Mouse (Mus musculus) monocyte, adult 2 months (primary cell): ENCODE measurements around the gene Frat1.

Experiments used
- DNase-seq, 2 experiments: peaks; one replicate each; pipeline ENCODE4 v3.0.0; 2022; ENCODE audit warnings: low spot score in 2 of 2, low read depth in 1 of 2

Gene Frat1

GRCm38 (mm10) chr19:41816410-41816809 lies 13.4 kb upstream of the Frat1 start:
- DNase-seq, result no peak

- no peak for DNase-seq
Observed at GRCm38 (mm10) chr19:41816915-41817314, 12.9 kb upstream of the Frat1 start.

GRCm38 (mm10) chr19:41817325-41817724 lies 12.4 kb upstream of the Frat1 start:
- DNase-seq, result no peak

GRCm38 (mm10) chr19:41818749-41819148 lies 11.0 kb upstream of the Frat1 start:
- DNase-seq, result no peak

- no peak for DNase-seq
Observed at GRCm38 (mm10) chr19:41821436-41821835, 8.3 kb upstream of the Frat1 start.

GRCm38 (mm10) chr19:41822589-41822988 lies 7.2 kb upstream of the Frat1 start:
- no peak for DNase-seq

- no peak for DNase-seq
Observed at GRCm38 (mm10) chr19:41824950-41825349, 4.8 kb upstream of the Frat1 start.

GRCm38 (mm10) chr19:41826529-41826928 lies 3.2 kb upstream of the Frat1 start:
- DNase-seq, result no peak

- DNase-seq, result no peak
Observed at GRCm38 (mm10) chr19:41828941-41829340, 829 bp upstream of the Frat1 start.

- DNase-seq, result peak; percentile 14 to 68
Observed at GRCm38 (mm10) chr19:41830106-41831031, 599 bp downstream of the Frat1 start.

GRCm38 (mm10) chr19:41831101-41831570 lies 1.4 kb downstream of the Frat1 start:
- DNase-seq, result no peak

- no peak for DNase-seq
Observed at GRCm38 (mm10) chr19:41831718-41832391, 2.1 kb downstream of the Frat1 start.

- no peak for DNase-seq
Observed at GRCm38 (mm10) chr19:41832501-41833201, 2.9 kb downstream of the Frat1 start.

GRCm38 (mm10) chr19:41835407-41835806 lies 5.6 kb downstream of the Frat1 start:
- no peak for DNase-seq

GRCm38 (mm10) chr19:41835816-41836215 lies 6.0 kb downstream of the Frat1 start:
- no peak for DNase-seq

GRCm38 (mm10) chr19:41836719-41837118 lies 6.9 kb downstream of the Frat1 start:
- no peak for DNase-seq

- no peak for DNase-seq
Observed at GRCm38 (mm10) chr19:41837194-41837916, 7.6 kb downstream of the Frat1 start.

- no peak for DNase-seq
Observed at GRCm38 (mm10) chr19:41837917-41838261, 8.1 kb downstream of the Frat1 start.

GRCm38 (mm10) chr19:41838808-41839207 lies 9.0 kb downstream of the Frat1 start:
- no peak for DNase-seq

GRCm38 (mm10) chr19:41839685-41840084 lies 9.9 kb downstream of the Frat1 start:
- DNase-seq, result no peak
